Mouse (Mus musculus): Measurements from ENCODE around the gene Egr4. TPM values are rescaled to one million over a fixed set of nuclear protein-coding genes. Genes with fewer than 3 reads are reported as not detected.

The Egr4 gene
- total and polyA plus RNA-seq, 3 experiments = not detected

GRCm38 (mm10) chr6:85515941-85516340 is 2.6 kb upstream of the Egr4 start:
- no peak overlapping the region for H3K9ac ChIP-seq (ENCODE audit: insufficient read depth, low read depth)
- peaks cover 21% of the 10 kb centered on the region for H3K9me3 ChIP-seq (replicated peaks; ENCODE audit: low read length)
- dilution Hi-C loops (cut with MboI; ENCODE audit: extremely low pct_ligation_motif_present, extremely low pct_unique_long_range_greater_than_20kb, low sequenced_read_pairs) (no loop called here), in situ Hi-C loops (cut with MboI; ENCODE audit: low pct_ligation_motif_present, low pct_unique_long_range_greater_than_20kb, low sequenced_read_pairs) (no loop called here)
- H3K36me3 ChIP-seq (replicated peaks in 1 of 2; ENCODE audit: control insufficient read depth in 1 of 2, insufficient read depth in 1 of 2, low read length in 1 of 2) = no peaks in the 10 kb centered on the region
- H3K4me2 ChIP-seq (ENCODE audit: insufficient read depth, low read depth, poor library complexity, severe bottlenecking) = no peak overlapping the region
- peaks cover 45% of the 10 kb centered on the region for H3K27me3 ChIP-seq (replicated peaks)
- no peaks in the 10 kb centered on the region for H3K79me2 ChIP-seq (replicated peaks; ENCODE audit: control insufficient read depth, extremely low read depth, insufficient read depth, poor library complexity, severe bottlenecking)
- no peaks in the 10 kb centered on the region for H3K4me1 ChIP-seq (ENCODE audit: control insufficient read depth in 1 of 2, insufficient read depth in 2 of 2)
- no peak for TF ChIP-seq SMC3 (IDR thresholded peaks at IDR 0.05; ENCODE audit: low read depth, low read length)
- no peak for TF ChIP-seq NRF1 (IDR thresholded peaks at IDR 0.05; ENCODE audit: low read depth, low read length)
- no peak for TF ChIP-seq ZMIZ1 (IDR thresholded peaks at IDR 0.05; ENCODE audit: low read depth, low read length)
- TF ChIP-seq MAX (IDR thresholded peaks at IDR 0.05; ENCODE audit: low read length) = no peak
- TF ChIP-seq BHLHE40 (IDR thresholded peaks at IDR 0.05; ENCODE audit: low read depth, low read length) = no peak
- no peak for TF ChIP-seq USF2 (conservative IDR thresholded peaks at IDR 0.05; ENCODE audit: low read depth, low read length)
- no peak for TF ChIP-seq E2F4 (IDR thresholded peaks at IDR 0.05; ENCODE audit: insufficient replicate concordance, low read depth, low read length)
- no peak for TF ChIP-seq ZKSCAN1 (IDR thresholded peaks at IDR 0.05; ENCODE audit: borderline replicate concordance, low read depth, low read length)
- TF ChIP-seq TCF12 (IDR thresholded peaks at IDR 0.05; ENCODE audit: low read depth, low read length) = no peak
- no peak overlapping the region for H3K27ac ChIP-seq (ENCODE audit: insufficient read depth, low read depth)
- DNase-seq (ENCODE audit: extremely low read depth) = no peak
- no peak overlapping the region for H3K4me3 ChIP-seq (replicated peaks in 1 of 3; ENCODE audit: low read depth in 2 of 3, low read length in 2 of 3, poor library complexity in 1 of 3)

- DNase-seq (ENCODE audit: extremely low read depth) = no peak
- H3K4me1 ChIP-seq (ENCODE audit: control insufficient read depth in 1 of 2, insufficient read depth in 2 of 2) = no peaks in the 10 kb centered on the region
- no peak overlapping the region for H3K4me2 ChIP-seq (ENCODE audit: insufficient read depth, low read depth, poor library complexity, severe bottlenecking)
- TF ChIP-seq JUND (conservative IDR thresholded peaks at IDR 0.05; ENCODE audit: low read depth, low read length) (no peak), POLR2AphosphoS2 (IDR thresholded peaks at IDR 0.05; ENCODE audit: low read depth, low read length) (no peak), GABPA (IDR thresholded peaks at IDR 0.05; ENCODE audit: insufficient replicate concordance, low read depth, low read length) (no peak), KAT2A (IDR thresholded peaks at IDR 0.05; ENCODE audit: insufficient replicate concordance, low read length) (no peak), USF2 (conservative IDR thresholded peaks at IDR 0.05; ENCODE audit: low read depth, low read length) (no peak), MYC (IDR thresholded peaks at IDR 0.05; ENCODE audit: low read depth, low read length) (no peak), NRF1 (IDR thresholded peaks at IDR 0.05; ENCODE audit: low read depth, low read length) (no peak), MXI1 (IDR thresholded peaks at IDR 0.05; ENCODE audit: low read depth, low read length) (no peak)
- no peak overlapping the region for H3K4me3 ChIP-seq (replicated peaks in 1 of 3; ENCODE audit: low read depth in 2 of 3, low read length in 2 of 3, poor library complexity in 1 of 3)
- no peak overlapping the region for H3K9ac ChIP-seq (ENCODE audit: insufficient read depth, low read depth)
- dilution Hi-C loops (cut with MboI; ENCODE audit: extremely low pct_ligation_motif_present, extremely low pct_unique_long_range_greater_than_20kb, low sequenced_read_pairs) (no loop called here), in situ Hi-C loops (cut with MboI; ENCODE audit: low pct_ligation_motif_present, low pct_unique_long_range_greater_than_20kb, low sequenced_read_pairs) (no loop called here)
- peaks cover 32% of the 10 kb centered on the region for H3K27me3 ChIP-seq (replicated peaks)
- H3K79me2 ChIP-seq (replicated peaks; ENCODE audit: control insufficient read depth, extremely low read depth, insufficient read depth, poor library complexity, severe bottlenecking) = no peaks in the 10 kb centered on the region
- H3K27ac ChIP-seq (ENCODE audit: insufficient read depth, low read depth) = no peak overlapping the region
- no peaks in the 10 kb centered on the region for H3K36me3 ChIP-seq (replicated peaks in 1 of 2; ENCODE audit: control insufficient read depth in 1 of 2, insufficient read depth in 1 of 2, low read length in 1 of 2)
- peaks cover 21% of the 10 kb centered on the region for H3K9me3 ChIP-seq (replicated peaks; ENCODE audit: low read length)
Observed at GRCm38 (mm10) chr6:85512577-85513530, 535 bp downstream of the Egr4 start.

Data from CH12.LX (cell line).